Mouse (Mus musculus): Measurements from ENCODE around the gene Hs6st1.

The Hs6st1 gene

DNA sequence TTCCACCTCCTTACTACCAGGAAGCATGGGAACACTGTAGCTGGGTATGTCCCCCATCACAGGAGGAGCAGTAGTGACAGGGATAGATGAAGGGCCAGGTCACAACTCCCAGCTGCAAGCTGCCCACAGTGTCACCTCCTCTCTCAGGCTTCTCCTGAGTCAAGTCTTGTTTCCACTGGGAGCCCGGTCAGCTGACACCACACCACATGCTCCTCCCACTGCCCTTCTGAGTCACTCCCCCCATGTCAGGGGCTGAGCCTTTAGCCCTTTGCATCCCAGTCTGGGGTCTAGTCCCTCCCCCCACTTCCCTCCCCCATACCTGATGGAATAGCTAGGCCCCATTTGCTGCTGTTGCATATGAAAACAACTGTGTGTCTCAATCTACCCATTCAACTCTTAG is 21.3 kb downstream of the Hs6st1 start:
- DNase-seq, result no peak

DNA sequence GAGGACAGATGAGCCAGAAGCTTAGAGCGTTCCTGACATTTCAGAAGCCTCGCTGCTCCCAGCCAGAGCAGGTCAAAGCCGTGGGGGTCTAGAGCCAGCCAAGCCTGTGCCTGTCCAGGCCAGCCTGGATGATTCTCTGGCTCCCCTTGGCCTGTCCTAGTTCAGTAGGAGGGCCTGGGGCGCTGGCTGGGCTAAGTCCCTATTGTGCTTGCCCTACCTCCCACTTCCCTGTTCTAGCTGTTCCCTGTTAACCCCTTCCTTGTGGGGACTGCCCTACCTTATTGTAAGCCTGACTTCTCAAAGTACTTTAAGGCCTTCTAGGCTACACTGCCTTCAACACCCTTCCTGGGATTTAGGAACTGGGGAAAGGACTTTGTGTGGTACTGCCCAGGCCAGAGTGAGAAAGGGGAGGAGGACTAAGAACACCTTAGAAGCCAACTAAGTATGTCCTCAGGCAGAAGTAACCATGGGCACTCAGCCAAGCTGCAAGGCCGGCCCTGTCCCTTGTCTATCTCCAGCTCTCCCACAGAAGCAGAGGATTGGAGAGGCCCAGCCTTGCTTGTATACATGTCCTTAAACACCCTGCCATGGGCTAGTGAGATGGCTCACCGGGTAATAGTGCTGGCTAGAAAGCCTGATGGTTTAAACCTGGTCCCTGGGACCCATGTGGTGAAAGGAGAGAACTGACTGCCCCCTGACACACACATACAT is 22.0 kb downstream of the Hs6st1 start:
- no peak for DNase-seq

DNA sequence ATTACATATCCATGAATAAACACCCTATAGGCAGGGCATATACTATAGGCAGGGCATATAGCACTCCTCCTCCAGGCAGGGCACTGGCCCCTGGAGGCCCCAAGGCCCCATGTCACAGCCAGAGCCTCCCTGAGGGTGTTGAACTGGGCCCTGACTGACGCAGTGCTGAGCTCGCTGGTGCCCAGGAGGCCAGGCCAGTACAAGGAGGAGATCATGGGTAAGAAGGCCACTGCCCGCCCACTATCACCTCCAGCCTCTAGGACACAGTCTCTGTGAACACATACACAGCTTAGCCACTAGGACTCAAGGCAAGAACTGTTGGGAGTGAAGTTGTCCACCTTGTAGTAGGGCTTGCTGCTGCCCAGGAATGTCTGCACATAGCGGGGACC is 22.5 kb downstream of the Hs6st1 start:
- DNase-seq, result no peak

DNA sequence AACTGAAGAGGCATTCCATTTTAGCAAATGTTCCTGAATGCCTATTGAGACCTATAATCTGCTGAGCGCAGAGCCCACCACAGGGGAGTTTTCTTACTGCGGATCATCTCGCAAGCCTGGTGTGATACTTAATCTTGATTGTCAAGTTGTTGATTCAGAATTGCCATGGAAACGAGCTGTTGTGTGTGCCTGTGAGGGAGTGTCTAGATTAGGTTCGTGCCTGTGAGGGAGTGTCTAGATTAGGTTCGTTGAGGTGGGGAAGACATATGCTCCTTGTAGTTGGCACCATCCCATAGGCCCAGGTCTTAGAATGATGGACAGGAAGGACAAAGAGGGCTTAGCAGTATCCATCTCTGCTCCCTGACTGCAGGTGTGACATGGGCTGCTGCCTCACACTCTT is 23.0 kb downstream of the Hs6st1 start:
- no peak for DNase-seq

DNA sequence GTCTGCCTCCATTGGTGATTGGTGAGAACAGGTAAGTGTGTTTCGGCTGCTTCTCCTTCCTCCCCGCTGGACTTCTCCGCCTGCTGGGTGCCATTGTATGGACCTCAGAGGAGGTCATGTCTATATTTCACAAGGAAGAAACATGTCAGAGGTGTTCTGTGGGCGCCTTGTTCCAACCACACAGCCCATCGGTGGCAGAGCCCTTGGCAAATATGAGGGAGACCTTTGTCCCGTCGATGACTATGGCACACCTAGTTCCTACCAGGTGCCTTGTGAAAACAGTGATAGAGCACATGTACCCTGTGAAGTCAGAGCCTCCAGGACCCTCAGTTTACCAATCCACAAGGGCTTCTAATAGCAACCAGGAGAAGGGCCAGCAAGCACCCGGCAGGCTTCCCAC is 25.5 kb downstream of the Hs6st1 start:
- no peak for DNase-seq

DNA sequence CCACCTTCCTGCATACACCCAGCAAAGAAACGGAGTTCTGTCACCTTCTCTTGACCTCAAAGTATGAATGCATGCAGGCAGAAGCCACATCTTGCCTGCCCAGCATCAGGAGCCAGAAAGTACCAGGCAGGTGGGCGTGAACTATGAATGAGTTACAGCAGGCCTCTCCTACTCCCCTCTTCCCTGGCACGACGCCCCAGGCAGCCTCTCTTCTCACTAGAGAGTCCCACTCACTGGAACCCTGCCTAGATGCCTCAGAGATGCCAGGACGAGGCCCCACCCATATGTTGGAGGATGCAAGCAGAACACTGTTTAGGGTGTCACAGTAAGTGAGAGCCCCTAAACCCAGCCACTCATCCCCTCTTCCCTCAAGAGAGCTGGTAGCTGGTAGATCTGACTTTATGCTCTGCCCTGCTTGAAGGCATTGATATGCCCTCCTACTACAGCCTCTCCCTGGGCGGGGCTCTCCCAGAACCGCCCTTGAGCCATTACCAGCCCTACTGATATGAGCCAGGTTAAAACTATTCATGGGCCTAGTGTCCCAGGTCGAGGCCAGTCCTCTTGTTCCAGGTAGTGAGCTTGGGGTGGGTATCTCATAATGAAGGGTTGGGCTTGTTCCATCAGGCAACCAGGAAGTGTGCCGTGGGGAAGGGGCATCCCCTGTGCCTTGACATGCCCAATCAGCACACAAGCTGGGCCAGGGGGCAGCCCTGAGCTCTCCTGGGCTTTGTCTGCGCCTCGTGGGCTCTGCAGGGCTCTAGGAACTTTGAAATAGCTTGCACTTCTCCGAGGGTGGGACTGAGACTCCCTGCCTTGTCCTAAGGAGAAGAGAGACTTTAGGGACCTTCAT is 27.4 kb downstream of the Hs6st1 start:
- DNase-seq, result peak; percentile 97

DNA sequence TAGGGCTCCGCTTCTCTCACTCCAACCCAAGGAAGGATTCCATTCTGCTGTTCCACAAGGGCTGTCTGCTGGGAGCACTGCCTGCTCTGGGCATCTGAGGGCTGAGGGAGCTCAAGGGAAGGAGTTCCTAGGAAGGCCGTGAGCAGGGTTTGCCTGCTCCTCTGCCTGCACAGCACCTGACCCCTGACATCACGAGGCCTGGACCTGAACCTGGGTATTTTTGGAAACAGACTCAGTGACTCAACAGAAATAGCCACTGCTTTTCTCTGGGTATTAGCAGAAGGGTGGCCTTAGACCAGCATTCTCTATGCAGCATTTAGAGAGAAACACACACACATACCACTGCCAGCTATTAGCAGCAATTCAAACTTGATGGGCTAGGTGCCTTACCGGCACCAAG is 30.2 kb downstream of the Hs6st1 start:
- DNase-seq, result no peak

DNA sequence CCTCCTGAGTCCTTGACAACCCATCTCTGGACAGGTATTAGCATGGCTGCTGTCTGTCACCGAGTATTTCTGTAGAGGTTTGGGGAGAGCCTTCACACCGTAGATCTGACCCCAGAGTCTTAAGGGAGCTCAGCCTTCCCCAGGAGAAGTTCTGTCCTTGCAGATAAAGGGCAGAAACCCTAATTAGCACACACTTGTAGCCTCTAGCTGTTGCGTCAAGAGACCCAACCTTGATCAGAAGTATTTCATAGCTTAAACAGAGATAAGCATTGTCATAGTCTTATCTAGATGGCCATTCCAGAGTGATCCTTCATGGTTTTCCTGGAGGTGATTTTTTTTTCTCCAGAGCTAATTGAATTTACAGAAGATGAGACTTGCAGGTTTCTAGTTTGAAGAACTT is 32.2 kb downstream of the Hs6st1 start:
- no peak for DNase-seq

DNA sequence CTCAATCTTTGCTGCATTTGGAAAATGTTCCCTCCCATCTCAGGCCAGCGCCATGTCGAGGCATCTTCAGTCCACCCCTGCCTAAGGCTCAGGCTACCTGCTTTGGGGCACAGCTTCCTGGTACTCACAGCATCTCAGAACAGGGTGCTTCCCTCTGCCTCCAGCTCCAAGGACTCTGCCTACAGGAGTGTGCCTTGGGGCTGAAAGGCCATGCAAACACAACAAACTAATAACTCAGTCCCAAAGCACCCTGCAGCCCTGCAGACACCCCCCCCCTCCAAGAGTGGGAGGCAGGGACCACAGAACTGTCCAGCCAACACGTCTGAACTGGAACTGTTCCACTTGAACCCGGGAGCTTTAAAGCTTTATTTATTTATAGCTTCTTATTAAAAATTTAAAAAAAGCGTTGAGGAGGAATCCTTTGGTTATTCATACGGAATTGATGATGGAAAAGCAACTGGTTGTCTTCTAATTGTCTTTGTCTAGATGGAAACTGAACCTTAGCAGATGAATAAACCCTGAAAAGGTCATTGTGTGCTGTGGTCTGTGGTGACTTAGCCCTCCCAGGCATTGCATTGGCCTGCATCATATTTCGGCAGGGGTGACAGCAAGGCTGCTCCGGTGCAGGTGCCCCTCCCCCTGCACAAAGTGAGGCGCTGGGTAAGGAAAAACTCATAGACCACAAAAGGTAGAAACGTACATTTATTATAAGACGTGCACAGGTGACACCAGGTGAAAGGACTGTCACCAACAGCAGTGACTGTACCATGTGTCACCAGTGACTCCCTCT is 37.9 kb downstream of the Hs6st1 start:
- DNase-seq, result no peak

DNA sequence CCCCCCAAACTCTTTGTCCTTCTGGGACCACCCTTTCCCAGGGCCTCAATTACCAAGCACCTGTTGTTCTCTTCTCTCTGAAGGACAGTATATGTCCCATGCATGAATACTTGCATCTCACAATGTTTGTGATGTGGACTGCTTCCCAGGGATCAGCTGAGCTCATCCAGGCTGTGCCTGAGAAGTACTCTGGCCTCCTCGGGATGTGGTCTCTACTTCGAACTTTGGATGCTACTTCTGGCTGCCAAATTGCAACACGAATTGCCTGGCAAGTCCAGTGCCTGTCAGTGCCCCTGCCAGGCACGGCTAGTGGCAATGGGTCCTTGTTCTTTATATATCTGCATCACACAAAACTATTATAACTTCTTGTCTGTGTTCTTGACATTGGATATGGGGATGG is 41.8 kb downstream of the Hs6st1 start:
- no peak for DNase-seq

DNA sequence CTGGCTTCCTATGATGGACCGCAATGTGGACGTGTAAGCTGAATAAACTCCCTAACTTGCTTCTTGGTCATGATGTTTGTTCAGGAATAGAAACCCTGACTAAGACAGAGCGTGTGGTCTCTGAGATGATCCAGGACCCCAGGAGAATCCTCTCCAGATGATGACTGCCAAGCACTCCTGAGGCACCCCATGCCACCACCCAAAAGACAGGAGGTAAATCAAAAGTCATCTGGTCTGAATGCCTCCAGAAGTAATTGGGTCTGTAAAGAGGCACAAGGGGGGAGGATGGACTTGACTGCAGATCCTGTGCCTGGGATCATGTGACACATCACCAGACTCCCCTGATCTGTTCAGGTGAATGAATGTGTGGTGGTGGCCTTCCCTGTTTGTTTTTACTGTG is 44.5 kb downstream of the Hs6st1 start:
- no peak for DNase-seq

DNA sequence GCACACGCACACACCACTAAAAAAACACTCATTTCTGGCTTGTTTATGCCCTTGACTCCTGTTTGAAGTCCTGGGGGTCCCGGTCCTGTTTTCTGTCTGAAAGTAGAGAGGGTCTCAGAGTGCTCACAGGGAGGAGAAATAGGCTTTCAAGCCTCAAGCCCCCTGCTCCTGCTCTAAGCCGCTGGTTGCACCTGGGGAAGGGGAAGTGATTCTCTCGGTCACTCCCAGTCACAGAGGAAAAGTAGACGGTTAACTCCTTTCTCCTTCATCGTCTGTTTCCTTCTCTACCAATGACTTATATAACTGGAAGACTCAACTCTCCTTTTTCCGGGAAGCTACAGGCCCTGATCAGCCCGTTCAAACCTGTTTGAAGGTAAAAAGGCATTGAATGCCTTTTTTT is 45.5 kb downstream of the Hs6st1 start:
- DNase-seq, result no peak

DNA sequence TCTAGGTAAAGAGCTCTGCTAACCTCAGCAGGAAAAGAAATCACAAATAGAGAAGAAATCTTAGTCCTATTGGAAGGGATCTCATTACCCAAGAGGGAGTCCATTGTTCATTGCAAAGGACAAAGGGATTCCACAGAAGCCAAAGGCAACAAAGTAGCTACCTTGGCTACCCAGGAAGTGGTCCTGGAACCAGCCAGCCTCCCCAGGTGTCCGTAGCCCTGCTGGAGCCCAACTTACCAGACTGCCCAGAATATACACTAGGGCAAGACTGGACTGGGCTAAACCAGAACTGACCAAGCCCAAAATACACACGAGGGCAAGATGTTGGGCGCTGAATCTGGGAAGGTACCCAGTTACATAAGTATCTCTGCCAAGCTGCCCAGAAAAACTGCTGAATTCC is 46.6 kb downstream of the Hs6st1 start:
- DNase-seq, result no peak

DNA sequence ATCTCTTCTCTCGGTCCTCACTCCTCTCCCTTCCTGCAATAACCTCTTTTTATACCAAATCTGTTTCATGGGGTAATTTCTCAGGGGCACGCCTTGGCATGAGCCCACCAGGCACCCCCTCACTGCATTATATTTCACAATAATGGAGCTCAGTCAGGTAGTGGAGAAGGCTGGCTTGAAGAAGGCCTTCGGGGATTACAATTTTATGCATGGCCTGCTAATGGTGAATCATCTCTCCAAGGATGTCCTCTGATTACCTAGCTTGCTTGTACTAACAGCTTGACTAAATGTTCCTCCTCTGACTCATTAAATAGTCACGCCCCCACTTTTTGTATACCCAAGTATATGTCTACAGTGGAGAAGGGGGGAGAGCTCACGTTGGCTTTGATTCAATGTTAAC is 48.3 kb downstream of the Hs6st1 start:
- DNase-seq, result no peak

DNA sequence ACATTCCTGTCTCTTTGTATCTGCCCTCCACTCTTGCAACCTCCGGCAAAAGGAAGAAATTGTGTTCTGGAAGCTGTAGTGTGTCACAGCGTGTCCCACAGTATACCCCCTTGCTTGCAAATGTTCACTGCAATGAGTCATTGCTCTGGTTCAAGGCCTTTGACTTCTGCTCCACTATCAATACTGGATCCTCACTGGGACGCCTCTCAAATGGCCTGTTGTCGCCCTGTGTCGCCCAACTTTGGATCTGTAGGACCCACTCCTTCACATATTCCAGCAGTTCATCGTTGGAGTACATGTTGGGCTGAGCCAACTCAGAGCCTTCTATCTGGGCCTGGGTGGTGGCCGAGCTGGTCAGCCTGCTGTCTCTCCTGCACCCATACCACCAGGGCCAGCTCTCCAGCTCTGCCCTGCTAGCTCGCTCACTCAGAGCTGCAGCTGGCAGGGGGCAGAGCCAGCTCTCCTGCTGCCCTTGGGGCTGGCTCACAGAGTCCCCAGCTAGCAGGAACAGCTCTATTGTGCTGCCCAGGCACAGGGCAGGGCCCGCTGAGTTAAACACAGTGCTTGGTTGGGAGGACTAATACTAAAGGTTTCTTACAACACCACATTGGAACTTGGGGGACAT is 50.0 kb downstream of the Hs6st1 start:
- no peak for DNase-seq

DNA sequence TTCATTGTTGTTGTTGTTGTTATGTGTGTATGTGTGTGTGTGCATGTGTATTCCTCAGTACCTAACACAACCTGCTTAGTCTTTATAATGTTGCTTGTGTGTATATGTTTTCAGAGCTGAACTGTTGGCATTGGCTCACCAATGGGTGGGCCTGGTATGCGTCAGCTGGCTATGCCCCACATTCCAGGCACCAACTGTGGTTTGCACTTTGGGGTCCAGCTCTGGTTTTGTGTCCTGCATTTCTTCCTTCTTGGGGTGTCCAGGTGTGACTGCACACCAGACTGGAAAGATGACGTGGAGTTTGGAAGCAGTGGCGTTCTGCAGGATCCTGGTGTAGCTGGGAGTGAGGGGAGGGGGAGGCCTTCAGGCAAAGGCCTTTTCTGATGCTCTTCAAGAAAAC is 50.8 kb downstream of the Hs6st1 start:
- DNase-seq, result no peak

DNA sequence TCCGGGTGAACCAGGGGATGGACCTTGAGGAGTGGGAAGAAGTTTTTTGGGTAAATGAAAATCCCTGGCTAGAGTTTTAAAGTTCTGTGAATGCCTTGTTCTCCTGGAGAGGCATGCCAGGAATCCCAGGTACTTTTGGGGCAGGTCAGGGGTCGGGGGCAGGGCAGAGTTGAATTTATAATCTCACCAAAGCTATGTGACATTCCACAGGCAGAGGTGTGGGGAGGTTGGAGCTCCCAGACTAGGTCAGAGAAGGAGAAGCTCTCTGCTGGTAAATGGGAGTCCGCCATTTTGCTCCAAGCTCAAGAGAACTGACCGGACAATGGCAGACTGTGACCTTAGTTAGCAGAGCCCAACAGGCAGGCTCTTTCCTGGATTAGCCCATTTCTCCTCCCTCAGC is 51.2 kb downstream of the Hs6st1 start:
- no peak for DNase-seq

DNA sequence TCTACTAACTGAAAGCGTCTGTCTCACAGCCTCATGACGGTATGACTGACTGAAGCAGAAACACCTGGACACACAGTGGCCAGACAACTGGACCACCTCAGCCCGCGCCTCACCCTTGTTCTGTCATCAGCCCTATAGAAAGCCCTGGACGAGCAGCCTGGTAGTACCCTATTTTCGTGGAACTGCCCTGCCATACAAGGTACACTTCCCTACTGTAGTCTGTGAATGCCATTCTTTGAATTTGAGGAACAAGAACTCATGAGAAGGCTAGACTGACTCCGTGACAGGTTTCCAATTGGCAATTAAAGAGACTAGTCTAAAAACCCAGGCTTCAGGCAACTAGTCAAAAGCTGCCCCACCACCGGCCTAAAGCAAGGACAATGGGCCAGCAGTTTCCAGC is 53.0 kb downstream of the Hs6st1 start:
- DNase-seq, result no peak

DNA sequence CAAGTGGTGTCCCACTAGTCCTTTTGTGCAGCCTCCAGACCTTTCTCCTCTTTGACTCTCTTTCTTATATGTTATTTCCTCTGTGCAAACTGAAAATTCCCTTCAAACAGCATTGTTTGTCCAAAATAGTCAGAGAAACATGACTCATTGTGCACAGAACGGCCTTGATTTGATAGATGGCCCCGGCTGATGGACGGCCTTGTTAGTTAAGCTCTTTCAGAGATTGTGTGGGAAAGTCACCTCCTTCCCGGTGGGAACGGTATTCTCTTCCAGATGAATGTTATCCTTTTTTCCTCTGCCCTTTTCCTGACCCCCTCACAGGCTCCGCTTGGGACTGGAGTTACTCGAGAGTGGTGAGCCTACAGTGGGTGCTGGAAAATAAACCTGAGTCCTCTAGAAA is 56.9 kb downstream of the Hs6st1 start:
- DNase-seq, result no peak

DNA sequence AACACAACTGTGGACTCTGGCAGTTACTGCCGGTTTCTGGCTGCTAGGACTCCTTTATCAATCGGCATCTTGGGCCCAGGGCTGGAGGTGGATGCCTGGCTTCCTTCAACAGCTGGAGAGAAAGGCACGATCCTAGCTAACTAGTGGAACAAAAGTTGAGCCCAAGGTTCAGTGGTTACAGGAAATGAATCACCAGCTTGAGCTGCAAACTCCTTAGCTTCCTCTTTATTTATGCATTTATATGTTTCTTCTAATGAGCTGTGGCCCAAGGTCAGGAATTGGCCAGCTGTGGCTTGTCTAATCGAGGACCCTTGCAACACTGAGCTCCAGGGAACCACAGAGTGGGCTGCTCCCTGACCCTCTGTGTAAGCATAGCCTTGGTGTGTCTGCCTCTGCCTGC is 60.9 kb downstream of the Hs6st1 start:
- no peak for DNase-seq

DNA sequence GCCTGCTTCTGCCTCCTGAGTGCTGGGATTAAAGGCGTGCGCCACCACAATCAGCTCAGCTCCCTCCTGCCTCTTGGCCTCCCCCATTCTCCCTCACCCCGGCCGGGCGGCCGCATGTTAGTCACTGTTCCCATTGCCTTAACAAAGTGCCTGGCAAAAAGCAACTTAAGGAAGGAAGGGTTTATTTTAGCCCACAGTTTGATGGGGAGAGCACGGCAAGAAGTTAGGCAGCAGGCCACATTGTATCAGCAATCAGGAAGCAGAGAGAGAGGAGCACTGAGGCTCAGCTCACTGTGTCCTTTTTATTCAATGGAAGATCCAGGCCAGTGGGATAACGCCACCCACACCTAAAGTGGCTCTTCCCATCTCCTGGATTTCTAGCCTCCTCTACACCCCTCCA is 61.7 kb downstream of the Hs6st1 start:
- DNase-seq, result no peak

DNA sequence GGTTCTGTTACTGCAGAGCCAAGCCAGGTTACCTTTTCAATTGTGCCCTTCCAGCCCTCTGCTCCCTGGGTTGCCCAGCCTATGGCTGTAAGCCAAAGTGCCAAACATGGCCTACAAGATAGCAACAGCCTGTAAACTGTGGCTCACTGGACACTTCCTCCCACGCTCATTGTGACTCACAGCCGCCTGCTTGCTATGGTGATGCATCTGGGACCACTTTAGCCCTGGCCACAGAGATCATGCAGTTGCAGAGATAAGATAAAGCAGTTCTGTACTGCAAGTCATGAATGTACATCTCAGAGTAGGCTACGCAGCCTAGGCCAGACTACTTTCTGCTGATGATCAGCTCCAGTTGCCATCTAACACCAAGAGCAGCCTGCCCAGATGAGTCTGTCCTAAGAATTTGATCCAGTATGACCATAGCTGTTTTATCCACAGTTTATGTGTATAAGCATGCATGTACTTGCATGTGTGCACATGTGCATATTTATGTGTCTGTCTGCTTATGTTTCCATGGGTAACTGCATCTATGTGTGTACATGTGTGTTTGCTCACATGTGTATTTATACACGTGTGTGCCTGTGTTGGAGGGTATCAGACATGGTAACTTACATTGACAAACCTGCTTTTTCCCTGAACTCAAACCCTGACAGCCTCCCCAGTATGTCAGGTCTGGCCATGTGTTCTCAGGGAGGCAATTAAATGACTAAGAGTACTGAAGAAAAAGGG is 62.3 kb downstream of the Hs6st1 start:
- DNase-seq, result peak; percentile 39

DNA sequence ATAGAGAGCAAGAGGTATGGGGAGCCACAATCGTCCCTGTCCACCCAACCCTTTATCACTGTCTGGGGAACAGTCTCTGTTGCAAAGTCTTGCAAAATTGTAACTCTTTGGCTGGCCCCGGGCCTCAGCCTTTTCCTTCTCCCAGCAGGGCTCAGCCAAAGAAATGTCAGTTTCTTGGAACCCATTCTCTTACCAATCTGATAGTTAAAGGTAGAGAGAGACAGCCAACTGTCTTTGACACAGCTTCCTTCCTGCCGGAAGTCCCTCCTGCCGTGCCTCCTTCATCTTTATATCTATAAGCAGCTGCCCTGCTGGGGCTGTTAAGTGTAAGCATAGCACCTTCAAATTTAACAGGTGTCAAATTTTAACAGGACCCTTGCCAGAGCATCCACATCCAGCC is 63.0 kb downstream of the Hs6st1 start:
- DNase-seq, result no peak
